Mouse (Mus musculus): ENCODE measurements at regions not wholly inside any gene's neighbourhood (a gene's known extent, or its start where the extent isn't known, plus 50 kb on each side); places are given as distances from the start of the nearest gene placed in this dataset.

GRCm38 (mm10) chr11:24789120-24789519, 711.3 kb downstream of the Bcl11a start:
- DNase-seq (ENCODE audit: low read depth, low spot score) = no peak

- DNase-seq (ENCODE audit: low read depth, low spot score) = no peak
Measured at GRCm38 (mm10) chr11:24795510-24796211, 717.8 kb downstream of the Bcl11a start.

- DNase-seq (ENCODE audit: low read depth, low spot score) = no peak
Measured at GRCm38 (mm10) chr11:24804623-24805023, 726.8 kb downstream of the Bcl11a start.

GRCm38 (mm10) chr11:24829578-24830401, 751.9 kb downstream of the Bcl11a start:
- no peak for DNase-seq (ENCODE audit: low read depth, low spot score)

- DNase-seq (ENCODE audit: low read depth, low spot score) = no peak
Measured at GRCm38 (mm10) chr11:24830484-24830883, 752.6 kb downstream of the Bcl11a start.

GRCm38 (mm10) chr11:24843839-24844738, 766.2 kb downstream of the Bcl11a start:
- DNase-seq (ENCODE audit: low read depth, low spot score) = no peak

- DNase-seq (ENCODE audit: low read depth, low spot score) = no peak
Measured at GRCm38 (mm10) chr11:24856991-24857390, 779.1 kb downstream of the Bcl11a start.

- DNase-seq (ENCODE audit: low read depth, low spot score) = no peak
Measured at GRCm38 (mm10) chr11:24864637-24865036, 786.8 kb downstream of the Bcl11a start.

- DNase-seq (ENCODE audit: low read depth, low spot score) = no peak
Measured at GRCm38 (mm10) chr11:24865067-24865796, 787.4 kb downstream of the Bcl11a start.
